Mouse (Mus musculus): ENCODE results near the gene Rbbp7. TPM values are rescaled to one million over a fixed set of nuclear protein-coding genes. Genes with fewer than 3 reads are reported as not detected.
"Not testable (repeated sequence)": the region's sequence is repeated elsewhere in the genome, so short reads cannot be mapped to it uniquely, and the experiment has no call there.

Gene Rbbp7
- polyA plus RNA-seq, 1 experiment from 2014 or later: 229 TPM

DNA sequence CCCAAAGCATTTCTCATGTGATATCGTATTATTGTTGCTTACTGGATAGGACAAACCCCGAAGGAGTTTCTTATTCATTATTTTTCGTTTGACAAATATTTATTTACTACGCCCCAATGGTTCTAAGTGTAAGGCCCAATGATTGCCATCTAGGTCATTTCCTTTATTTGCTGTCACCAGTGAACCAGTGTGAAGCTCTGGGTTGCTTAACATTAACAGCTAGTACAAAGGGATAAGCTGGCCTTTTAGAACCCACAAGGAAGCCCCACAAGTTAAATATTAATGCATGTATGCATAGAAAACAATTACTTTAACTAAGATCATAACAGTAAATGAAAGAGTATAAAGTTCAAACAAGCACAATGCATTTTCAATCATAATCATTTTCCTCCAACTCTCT lies 5.9 kb upstream of the Rbbp7 start:
- Histone ChIP-seq H3K9ac (no peak overlapping the region), H3K36me3 (no peaks in the 10 kb centered on the region), H3K4me2 (no peak overlapping the region), H3K27me3 (no peaks in the 10 kb centered on the region), H3K27ac (replicated peaks) (no peak overlapping the region), H3K4me1 (replicated peaks) (peaks cover 5% of the 10 kb centered on the region; the same call in 1 of the 2 replicates), H3K9me3 (no peaks in the 10 kb centered on the region), H3K4me3 (no peak overlapping the region)
- 82% methylated on average over 4 of the region's 4 CpGs for WGBS
- ATAC-seq (ENCODE audit: low FRiP score, low read depth): no peak

DNA sequence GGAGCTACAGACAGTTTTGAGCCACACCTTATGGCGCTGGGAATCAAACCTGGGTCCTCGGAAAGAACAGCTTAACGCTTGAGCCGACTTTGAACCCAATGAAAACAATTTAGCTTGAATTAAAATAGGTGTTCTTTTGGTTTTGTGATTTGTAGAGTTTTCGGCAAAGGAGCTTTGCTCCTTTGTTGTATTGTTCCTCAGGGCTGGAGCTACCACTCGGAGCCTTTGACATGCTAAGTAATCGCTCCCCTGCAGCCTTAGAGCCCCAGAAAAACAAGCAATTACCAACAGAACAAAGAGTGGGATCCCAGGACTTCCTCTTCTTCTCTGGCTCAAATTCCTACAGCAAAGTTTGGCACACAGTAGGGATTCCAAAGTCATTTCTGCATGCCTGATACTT lies 4.1 kb upstream of the Rbbp7 start:
- H3K9me3 ChIP-seq: no peaks in the 10 kb centered on the region
- no peak overlapping the region for H3K4me3 ChIP-seq
- WGBS: 41% methylated on average over 7 of the region's 7 CpGs
- H3K9ac ChIP-seq: no peak overlapping the region
- H3K4me2 ChIP-seq: no peak overlapping the region
- no peak for ATAC-seq (ENCODE audit: low FRiP score, low read depth)
- peaks cover 8% of the 10 kb centered on the region; the same call in 1 of the 2 replicates for H3K4me1 ChIP-seq (replicated peaks)
- H3K36me3 ChIP-seq: no peaks in the 10 kb centered on the region
- no peak overlapping the region for H3K27ac ChIP-seq (replicated peaks)
- no peaks in the 10 kb centered on the region for H3K27me3 ChIP-seq

DNA sequence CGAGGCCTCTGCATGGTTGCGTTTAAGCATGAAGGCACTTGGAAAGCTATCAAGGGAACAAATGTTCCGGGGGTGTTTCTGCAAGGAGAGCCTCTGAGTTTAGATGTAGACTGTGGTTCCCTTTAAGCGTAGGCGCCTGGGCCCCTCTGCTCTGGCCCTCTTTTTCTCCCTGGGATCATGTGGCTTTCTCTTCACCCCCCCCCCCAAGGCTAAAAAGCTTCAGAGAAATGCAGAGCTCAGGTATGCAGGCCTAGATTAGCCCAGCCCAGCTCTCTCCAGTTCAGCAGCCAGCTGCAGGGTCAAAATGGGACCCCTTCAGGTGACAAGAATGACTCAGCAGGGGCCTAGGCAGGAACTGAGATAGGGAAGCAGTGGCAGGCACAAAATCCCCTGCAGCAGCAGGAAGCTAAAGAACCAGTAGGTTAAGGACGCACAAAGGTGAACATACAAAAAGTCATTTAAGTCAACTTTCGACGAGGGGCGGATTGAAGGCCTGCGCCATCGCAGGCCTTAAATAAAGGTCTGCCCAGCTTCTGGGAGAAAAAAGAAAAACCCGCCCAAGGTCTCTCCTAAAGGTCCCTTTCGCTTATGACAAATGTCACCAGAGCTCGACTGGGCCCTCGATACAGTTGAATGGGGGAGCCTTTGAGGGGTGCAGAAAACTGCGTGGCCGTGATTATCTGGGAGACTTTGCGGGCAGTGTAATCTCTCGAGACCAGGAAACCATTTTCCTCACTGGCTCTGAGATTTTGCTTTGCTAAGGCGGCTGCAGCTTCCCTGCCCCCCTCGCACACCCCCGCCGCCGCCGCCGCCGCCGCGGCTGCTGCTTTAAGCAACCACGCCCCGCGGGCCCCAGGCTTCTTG lies 719 bp upstream of the Rbbp7 start:
- Histone ChIP-seq H3K9ac (peak overlapping the region; percentile 44), H3K4me2 (peak overlapping the region; percentile 53), H3K27ac (replicated peaks) (peak overlapping the region; percentile 92), H3K27me3 (no peaks in the 10 kb centered on the region), H3K36me3 (no peaks in the 10 kb centered on the region), H3K9me3 (no peaks in the 10 kb centered on the region), H3K4me1 (replicated peaks) (peaks cover 8% of the 10 kb centered on the region; the same call in 1 of the 2 replicates), H3K4me3 (peak overlapping the region; percentile 67)
- 27% methylated on average over 32 of the region's 32 CpGs for WGBS
- ATAC-seq (ENCODE audit: low FRiP score, low read depth): no peak

DNA sequence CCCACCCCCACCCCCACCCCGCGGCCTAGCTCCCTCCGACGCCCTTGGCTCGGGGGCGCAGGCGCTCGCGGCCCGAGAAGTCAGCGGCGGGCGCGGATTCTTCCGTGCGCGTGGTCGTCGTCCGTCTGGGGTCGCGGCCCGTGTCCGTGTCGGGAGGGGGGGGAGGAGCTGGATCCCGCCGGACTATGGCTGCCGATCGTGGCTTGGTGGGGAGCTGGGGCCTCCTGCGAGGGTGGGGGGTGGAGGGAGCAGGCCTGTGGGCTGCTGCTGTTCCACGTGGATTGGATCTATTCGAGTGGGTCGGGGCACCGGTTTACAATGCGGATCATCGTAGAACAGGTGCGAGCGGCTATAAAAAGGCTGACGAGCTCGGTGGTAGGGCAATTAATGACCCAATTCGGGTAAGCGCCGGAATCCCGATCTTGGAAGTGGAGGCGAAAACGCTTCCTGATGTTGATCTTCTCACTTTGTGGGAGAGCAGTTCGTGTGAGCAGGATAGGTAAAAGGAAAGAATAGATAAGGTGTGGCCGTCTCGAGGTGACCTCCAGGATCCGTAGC lies 835 bp downstream of the Rbbp7 start:
- ATAC-seq (ENCODE audit: low FRiP score, low read depth): peak; percentile 20; the same call in 1 of the 2 replicates
- H3K4me2 ChIP-seq: peak overlapping the region; percentile 59
- peaks cover 8% of the 10 kb centered on the region; the same call in 1 of the 2 replicates for H3K4me1 ChIP-seq (replicated peaks)
- no peaks in the 10 kb centered on the region for H3K36me3 ChIP-seq
- 19% methylated on average over 37 of the region's 50 CpGs for WGBS
- H3K4me3 ChIP-seq: peak overlapping the region; percentile 67
- H3K9ac ChIP-seq: peak overlapping the region; percentile 62
- peak overlapping the region; percentile 93 for H3K27ac ChIP-seq (replicated peaks)
- H3K27me3 ChIP-seq: no peaks in the 10 kb centered on the region
- H3K9me3 ChIP-seq: no peaks in the 10 kb centered on the region

DNA sequence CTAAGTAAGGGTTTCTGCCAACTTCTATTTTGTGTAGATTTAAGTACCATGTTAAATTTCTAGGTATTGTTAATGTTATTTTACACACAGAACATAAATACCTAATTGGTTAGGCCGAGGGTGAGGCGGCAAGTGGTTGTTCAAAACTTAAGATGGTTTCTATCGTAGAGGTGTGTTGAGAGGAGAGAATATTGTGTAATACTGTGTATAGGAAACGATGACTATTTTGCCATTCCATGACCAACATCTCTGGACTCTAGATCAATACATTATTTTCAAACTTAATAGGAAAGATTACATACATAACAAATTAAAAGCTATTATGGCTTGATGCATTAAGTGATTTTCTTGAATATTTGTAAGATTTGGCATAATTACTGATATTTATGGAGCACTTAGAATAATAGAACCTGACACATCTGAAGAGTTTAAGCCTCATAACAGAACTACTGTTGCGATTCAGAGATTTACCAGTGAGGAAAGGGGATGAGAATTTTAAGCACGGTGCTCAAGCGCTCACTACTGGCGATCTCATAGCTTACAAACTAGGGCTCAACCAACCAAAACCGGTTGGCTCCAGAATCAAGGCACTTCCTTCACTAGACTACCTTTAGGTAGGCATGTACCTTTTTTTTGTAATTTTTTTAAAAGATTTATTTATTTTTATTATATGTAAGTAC lies 1.7 kb downstream of the Rbbp7 start:
- Histone ChIP-seq H3K4me2 (peak overlapping the region; percentile 59), H3K4me3 (peak overlapping the region; percentile 67), H3K36me3 (no peaks in the 10 kb centered on the region), H3K27me3 (no peaks in the 10 kb centered on the region), H3K9ac (peak overlapping the region; percentile 62), H3K4me1 (replicated peaks) (peaks cover 8% of the 10 kb centered on the region; the same call in 1 of the 2 replicates), H3K9me3 (no peaks in the 10 kb centered on the region), H3K27ac (replicated peaks) (no peak overlapping the region)
- WGBS: 49% methylated on average over 9 of the region's 9 CpGs
- no peak for ATAC-seq (ENCODE audit: low FRiP score, low read depth)

DNA sequence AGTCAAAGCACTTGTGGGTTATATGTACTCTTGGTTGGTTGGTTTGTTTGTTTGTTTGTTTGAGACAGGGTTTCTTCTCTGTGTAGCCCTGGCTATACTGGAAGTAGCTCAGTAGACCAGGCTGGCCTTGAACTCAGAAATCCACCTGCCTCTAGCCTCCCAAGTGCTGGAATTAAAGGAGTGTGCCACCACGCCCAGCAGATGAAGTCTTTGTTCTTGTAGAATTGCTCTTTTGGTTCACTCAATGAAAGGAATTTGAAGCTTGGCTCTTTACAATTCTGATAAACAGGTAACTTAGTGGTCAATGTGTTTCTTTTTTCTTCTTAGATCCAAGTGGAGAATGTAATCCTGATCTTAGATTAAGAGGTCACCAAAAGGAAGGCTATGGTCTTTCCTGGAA lies 10.5 kb downstream of the Rbbp7 start:
- no peak for ATAC-seq (ENCODE audit: low FRiP score, low read depth)
- Histone ChIP-seq H3K4me3 (no peak overlapping the region), H3K4me2 (no peak overlapping the region), H3K9me3 (no peaks in the 10 kb centered on the region), H3K27me3 (no peaks in the 10 kb centered on the region), H3K36me3 (0 out of 2 replicates have a peak, but pooled peaks cover 6% of the 10 kb centered on the region), H3K27ac (replicated peaks) (no peak overlapping the region), H3K4me1 (replicated peaks) (no peaks in the 10 kb centered on the region), H3K9ac (no peak overlapping the region)
- 87% methylated on average over 1 of the region's 1 CpGs for whole genome bisulfite sequencing

DNA sequence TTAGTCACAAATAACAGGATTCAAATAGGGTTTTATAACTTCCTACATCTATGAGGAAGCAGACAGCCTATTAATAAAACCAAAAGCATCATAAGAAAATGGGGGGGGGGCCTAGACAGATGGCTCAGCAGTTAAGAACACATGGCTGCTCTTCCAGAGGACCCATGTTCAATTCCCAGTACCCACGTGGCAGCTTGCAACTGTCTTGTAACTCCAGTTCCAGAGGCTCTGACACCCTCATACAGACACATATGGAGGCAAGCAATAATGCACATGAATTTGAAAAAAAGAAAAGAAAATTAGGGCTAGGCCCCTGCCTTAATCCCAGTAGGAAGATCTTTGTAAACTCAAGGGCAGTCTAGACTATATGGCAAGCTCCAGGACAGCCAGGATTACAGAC lies 28.2 kb downstream of the Rbbp7 start:
- no peak overlapping the region for H3K9ac ChIP-seq
- no peaks in the 10 kb centered on the region for H3K27me3 ChIP-seq
- H3K4me2 ChIP-seq: no peak overlapping the region
- no peak overlapping the region for H3K27ac ChIP-seq (replicated peaks)
- WGBS: 74% methylated on average over 1 of the region's 1 CpGs
- no peak for ATAC-seq (ENCODE audit: low FRiP score, low read depth)
- peaks cover 6% of the 10 kb centered on the region; the same call in 1 of the 2 replicates for H3K36me3 ChIP-seq
- no peaks in the 10 kb centered on the region for H3K9me3 ChIP-seq
- H3K4me1 ChIP-seq (replicated peaks): no peaks in the 10 kb centered on the region
- H3K4me3 ChIP-seq: no peak overlapping the region

DNA sequence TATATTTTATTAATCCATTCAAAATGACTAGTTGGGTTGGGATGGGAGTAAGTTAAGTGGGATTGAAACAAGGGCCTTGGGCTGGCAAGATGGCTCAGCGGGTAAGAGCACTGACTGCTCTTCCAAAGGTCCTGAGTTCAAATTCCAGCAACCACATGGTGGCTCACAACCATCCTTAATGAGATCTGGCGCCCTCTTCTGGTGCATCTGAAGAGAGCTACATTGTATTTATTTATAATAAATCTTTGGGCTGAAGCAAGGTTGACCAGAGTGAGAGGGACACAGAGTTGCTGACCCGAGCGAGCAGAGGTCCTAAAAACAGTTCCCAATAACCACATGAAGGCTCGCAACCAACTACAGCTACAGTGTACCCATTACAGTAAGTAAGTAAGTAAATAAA lies 31.2 kb downstream of the Rbbp7 start:
- H3K27ac ChIP-seq (replicated peaks); H3K9me3 ChIP-seq; H3K9ac ChIP-seq; H3K27me3 ChIP-seq; H3K4me2 ChIP-seq; H3K4me3 ChIP-seq; H3K4me1 ChIP-seq (replicated peaks); H3K36me3 ChIP-seq; ATAC-seq (ENCODE audit: low FRiP score, low read depth): not testable (repeated sequence)
- WGBS: 82% methylated on average over 5 of the region's 5 CpGs

DNA sequence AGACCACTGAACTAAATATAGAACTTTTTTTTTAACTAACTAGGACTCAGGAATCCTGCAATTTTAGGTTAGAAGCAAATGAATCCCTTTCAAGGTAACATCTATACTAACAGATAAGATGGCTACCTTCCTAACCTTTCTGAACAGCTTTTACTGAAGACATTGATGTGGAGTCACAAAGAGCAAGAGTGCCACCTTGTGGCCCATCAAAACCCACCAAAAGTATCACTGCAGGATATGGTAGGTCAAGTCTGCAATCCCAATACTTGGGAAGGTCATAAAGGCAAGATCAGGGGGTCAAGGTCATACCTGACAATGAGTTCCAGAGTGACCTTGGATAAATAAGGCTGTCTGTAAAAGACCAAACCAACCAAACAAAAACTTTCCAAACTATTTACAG lies 40.2 kb downstream of the Rbbp7 start:
- Histone ChIP-seq H3K27ac (replicated peaks) (no peak overlapping the region), H3K9me3 (no peaks in the 10 kb centered on the region), H3K36me3 (no peaks in the 10 kb centered on the region), H3K4me2 (no peak overlapping the region), H3K4me1 (replicated peaks) (no peaks in the 10 kb centered on the region), H3K9ac (no peak overlapping the region), H3K27me3 (no peaks in the 10 kb centered on the region), H3K4me3 (no peak overlapping the region)
- no peak for ATAC-seq (ENCODE audit: low FRiP score, low read depth)

DNA sequence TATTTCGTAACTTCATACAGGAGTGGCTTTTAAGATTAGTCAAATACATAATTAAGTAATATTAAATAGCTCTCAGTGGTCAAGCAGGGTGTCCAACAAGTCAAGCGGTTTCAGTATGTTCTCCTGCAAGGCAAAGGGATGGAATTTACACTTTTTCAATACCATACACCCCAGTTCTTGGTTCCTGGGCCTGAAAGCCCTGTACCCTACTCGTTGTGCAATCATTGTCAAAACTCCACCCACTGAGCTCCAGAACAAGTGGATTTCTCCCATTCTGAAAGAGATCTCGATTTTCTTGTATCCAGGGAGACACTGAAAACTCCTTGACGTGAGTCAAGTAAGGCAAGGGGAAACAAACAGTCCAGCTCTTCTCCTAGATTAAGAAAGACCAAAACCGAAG lies 67.8 kb downstream of the Rbbp7 start:
- WGBS: 44% methylated on average over 6 of the region's 6 CpGs
- ATAC-seq (ENCODE audit: low FRiP score, low read depth): no peak
- Histone ChIP-seq H3K4me2 (peak overlapping the region; percentile 74), H3K4me1 (replicated peaks) (peaks cover 4% of the 10 kb centered on the region; the same call in 1 of the 2 replicates), H3K36me3 (no peaks in the 10 kb centered on the region), H3K9me3 (no peaks in the 10 kb centered on the region), H3K27me3 (no peaks in the 10 kb centered on the region), H3K4me3 (peak overlapping the region; percentile 63), H3K9ac (no peak overlapping the region), H3K27ac (replicated peaks) (no peak overlapping the region)

All from hindbrain, embryonic 15.5 days (tissue).